Mouse (Mus musculus): ENCODE data around the gene Dctn1.

- TF ChIP-seq POLR2A (IDR thresholded peaks at IDR 0.05; ENCODE audit: extremely low read depth, insufficient read depth, low read length) (peak; percentile 46; the same call in 1 of the 2 replicates), CTCF (IDR thresholded peaks at IDR 0.05; ENCODE audit: extremely low read depth, insufficient read depth, low read length) (no peak)
Measured at GRCm38 (mm10) chr6:83142886-83143285, 22.8 kb upstream of the Dctn1 start.
